Mouse (Mus musculus) lung, embryonic 14.5 days (tissue): ENCODE measurements around the gene Nkap. TPM values are rescaled to one million over a fixed set of nuclear protein-coding genes. Genes with fewer than 3 reads are reported as not detected.
A peak's percentile ranks its signal among the peaks of the same experiment; 100 is the strongest.
"Not testable (repeated sequence)": the region's sequence is repeated elsewhere in the genome, so short reads cannot be mapped to it uniquely, and the experiment has no call there.

Experiments
- ATAC-seq: fragments of 200-750 bp; cut with Nextera tagmentation; 2 replicates; pipeline ENCODE4 v1.8.0; 2017; ENCODE audit warnings: mild to moderate bottlenecking, moderate TSS enrichment, moderate library complexity; ENCODE audit not compliant: insufficient read depth
- DNase-seq: peaks from one replicate; pipeline ENCODE4 v3.0.0-alpha.2; 2015
- H3K27ac ChIP-seq: fragments of 300-500 bp; sonication (generic); 2 replicates; pipeline ENCODE4 v1.5.1; 2014; ENCODE audit warnings: low read depth, mild to moderate bottlenecking, moderate library complexity
- H3K27me3 ChIP-seq: fragments of 300-500 bp; sonication (generic); 2 replicates; pipeline ENCODE4 v1.6.1; 2014; ENCODE audit warnings: low read length, control low read depth; ENCODE audit not compliant: insufficient read depth
- H3K36me3 ChIP-seq: fragments of 300-500 bp; sonication (generic); 2 replicates; pipeline ENCODE4 v1.6.1; 2014; ENCODE audit warnings: control low read depth; ENCODE audit not compliant: insufficient read depth
- H3K4me1 ChIP-seq: fragments of 300-500 bp; sonication (generic); 2 replicates; pipeline ENCODE4 v1.6.1; 2014; ENCODE audit warnings: antibody characterized with exemption, control low read depth; ENCODE audit not compliant: insufficient read depth
- H3K4me2 ChIP-seq: fragments of 300-500 bp; sonication (generic); 2 replicates; pipeline ENCODE4 v1.6.1; 2014; ENCODE audit warnings: mild to moderate bottlenecking
- H3K4me3 ChIP-seq: fragments of 300-500 bp; sonication (generic); 2 replicates; pipeline ENCODE4 v1.5.1; 2014; ENCODE audit warnings: low read depth, low read length
- H3K9ac ChIP-seq: fragments of 300-500 bp; sonication (generic); 2 replicates; pipeline ENCODE4 v1.6.1; 2014
- H3K9me3 ChIP-seq: fragments of 300-500 bp; sonication (generic); 2 replicates; pipeline ENCODE4 v1.6.1; 2016; ENCODE audit warnings: low read depth, low read length, control low read depth
- CTCF ChIP-seq: IDR thresholded peaks from 2 replicates; pipeline ENCODE4 v1.5.1; 2016; ENCODE audit warnings: antibody characterized with exemption, low read depth
- WGBS: fragments of 180-500 bp; shearing (Covaris S2); extraction: QIAGEN DNeasy Blood & Tissue Kit; methylation state at CpG from one replicate; pipeline ENCODE4 v1.1.7; 2014; 5-methylcytosine and 5-hydroxymethylcytosine counted together
- polyA plus RNA-seq: library from polyadenylated mRNA; unstranded; fragments of >200 nt; fragmentation: Nextera tagmentation; extraction: Ambion mirVana; gene quantifications from 2 replicates; pipeline ENCODE4 v1.2.1, GENCODE M21; 2014

The Nkap gene
- polyA plus RNA-seq, 1 experiment from 2014 or later, result 15.9 TPM

GRCm38 (mm10) chrX:37117085-37117484 lies 9.5 kb upstream of the Nkap start:
- Histone ChIP-seq H3K27ac (no peak overlapping the region), H3K9me3 (no peaks in the 10 kb centered on the region), H3K4me3 (no peak overlapping the region), H3K9ac (no peak overlapping the region), H3K4me2 (no peak overlapping the region), H3K36me3 (no peaks in the 10 kb centered on the region), H3K4me1 (no peaks in the 10 kb centered on the region), H3K27me3 (no peaks in the 10 kb centered on the region)
- DNase-seq, result no peak
- WGBS, result no CpG with 5 or more reads among the region's 5 CpGs
- no peak for TF ChIP-seq CTCF
- no peak for ATAC-seq

GRCm38 (mm10) chrX:37119585-37119984 lies 7.0 kb upstream of the Nkap start:
- 52% methylated on average over 3 of the region's 3 CpGs for WGBS
- no peak for DNase-seq
- no peak overlapping the region for H3K27ac ChIP-seq
- no peaks in the 10 kb centered on the region for H3K4me1 ChIP-seq
- H3K9me3 ChIP-seq, result no peaks in the 10 kb centered on the region
- TF ChIP-seq CTCF, result no peak
- H3K4me3 ChIP-seq, result no peak overlapping the region
- H3K4me2 ChIP-seq, result no peak overlapping the region
- H3K9ac ChIP-seq, result no peak overlapping the region
- H3K27me3 ChIP-seq, result no peaks in the 10 kb centered on the region
- no peak for ATAC-seq
- H3K36me3 ChIP-seq, result no peaks in the 10 kb centered on the region

DNA sequence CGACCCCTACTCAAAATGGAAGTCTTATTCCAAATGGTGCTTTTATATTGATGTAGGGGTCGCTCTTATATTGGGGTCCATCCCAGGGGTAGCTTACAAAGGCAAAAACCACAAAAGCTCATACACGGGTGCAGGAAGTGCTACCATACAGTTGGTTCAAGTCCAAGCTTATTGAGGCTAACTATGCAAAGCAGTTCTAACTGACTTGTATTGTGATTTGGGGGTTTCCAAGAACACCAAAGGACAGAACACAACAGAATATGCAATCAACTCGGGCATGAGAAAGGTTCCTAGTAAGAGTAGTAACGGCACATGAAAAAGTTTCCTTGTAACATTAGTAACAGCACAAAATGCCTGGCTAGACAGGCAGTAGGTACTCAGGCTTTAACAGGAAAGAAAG lies 6.4 kb upstream of the Nkap start:
- Histone ChIP-seq H3K27me3 (no peaks in the 10 kb centered on the region), H3K9me3 (no peaks in the 10 kb centered on the region), H3K4me1 (no peaks in the 10 kb centered on the region), H3K9ac (no peak overlapping the region), H3K36me3 (no peaks in the 10 kb centered on the region), H3K4me3 (no peak overlapping the region), H3K27ac (no peak overlapping the region), H3K4me2 (no peak overlapping the region)
- ATAC-seq (no peak), DNase-seq (no peak)
- 63% methylated on average over 5 of the region's 5 CpGs for WGBS
- TF ChIP-seq CTCF, result no peak

- no peaks in the 10 kb centered on the region for H3K27me3 ChIP-seq
- no peak overlapping the region for H3K4me3 ChIP-seq
- no peak for TF ChIP-seq CTCF
- H3K9ac ChIP-seq, result no peak overlapping the region
- no peaks in the 10 kb centered on the region for H3K4me1 ChIP-seq
- H3K27ac ChIP-seq, result no peak overlapping the region
- H3K36me3 ChIP-seq, result no peaks in the 10 kb centered on the region
- no peak for ATAC-seq
- WGBS, result 91% methylated on average over 7 of the region's 7 CpGs
- no peak for DNase-seq
- no peak overlapping the region for H3K4me2 ChIP-seq
- H3K9me3 ChIP-seq, result no peaks in the 10 kb centered on the region
Measured at GRCm38 (mm10) chrX:37125511-37125910, 1.1 kb upstream of the Nkap start.

DNA sequence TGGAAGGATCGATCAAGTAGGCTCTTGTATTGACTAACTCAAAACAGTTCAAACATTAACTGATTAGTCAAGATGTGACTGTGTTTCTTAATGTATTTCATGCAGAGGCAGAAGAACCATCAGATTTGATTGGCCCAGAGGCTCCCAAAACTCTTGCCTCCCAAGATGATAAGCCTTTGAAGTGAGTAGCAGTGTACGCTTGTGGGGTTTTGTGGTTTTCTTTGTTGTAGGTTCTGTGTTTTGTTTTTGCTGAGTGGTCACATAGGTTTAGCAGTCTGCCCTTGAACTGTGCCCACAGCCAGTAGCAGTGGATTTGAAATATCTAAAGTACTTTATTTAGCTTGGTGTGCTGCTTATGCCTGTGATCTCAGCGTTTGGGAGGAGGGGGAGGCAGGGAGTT lies 15.1 kb downstream of the Nkap start:
- 73% methylated on average over 3 of the region's 3 CpGs for WGBS
- no peak for TF ChIP-seq CTCF
- Histone ChIP-seq H3K27me3 (no peaks in the 10 kb centered on the region), H3K9me3 (no peaks in the 10 kb centered on the region), H3K4me3 (no peak overlapping the region), H3K36me3 (peaks cover 19% of the 10 kb centered on the region; the same call in 1 of the 2 replicates), H3K27ac (no peak overlapping the region), H3K4me2 (no peak overlapping the region), H3K4me1 (no peaks in the 10 kb centered on the region), H3K9ac (no peak overlapping the region)
- DNase-seq (no peak), ATAC-seq (no peak)

- not testable (repeated sequence) for H3K4me3 ChIP-seq, H3K27ac ChIP-seq, H3K9ac ChIP-seq, H3K36me3 ChIP-seq, H3K4me1 ChIP-seq, H3K27me3 ChIP-seq, H3K4me2 ChIP-seq, ATAC-seq, H3K9me3 ChIP-seq, DNase-seq
- 88% methylated on average over 1 of the region's 4 CpGs for WGBS
Measured at GRCm38 (mm10) chrX:37144498-37144897, 17.9 kb downstream of the Nkap start.

DNA sequence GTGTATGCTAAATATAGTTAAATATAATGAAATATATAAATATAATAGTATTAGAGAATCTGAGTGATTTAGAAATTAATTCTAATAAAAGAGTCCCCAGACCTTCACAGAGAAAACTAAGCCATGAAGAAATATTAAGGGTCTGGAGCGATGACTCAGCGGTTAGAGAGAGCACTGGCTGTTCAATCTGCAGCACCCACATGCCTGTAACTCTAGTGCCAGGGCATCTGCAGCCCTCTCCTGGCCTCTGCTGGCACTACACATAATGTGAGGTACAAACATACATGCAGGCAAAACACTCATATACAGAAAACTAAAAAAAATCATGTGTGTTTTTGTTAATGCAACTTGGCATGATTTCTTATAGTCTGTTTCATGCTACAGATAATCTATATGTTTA lies 18.4 kb downstream of the Nkap start:
- Histone ChIP-seq H3K36me3 (0 out of 2 replicates have a peak, but pooled peaks cover 7% of the 10 kb centered on the region), H3K27ac (no peak overlapping the region), H3K9ac (no peak overlapping the region), H3K4me2 (no peak overlapping the region), H3K4me3 (no peak overlapping the region), H3K27me3 (no peaks in the 10 kb centered on the region), H3K9me3 (no peaks in the 10 kb centered on the region), H3K4me1 (no peaks in the 10 kb centered on the region)
- ATAC-seq (no peak), DNase-seq (peak; percentile 37)
- peak; percentile 36 for TF ChIP-seq CTCF
- 96% methylated on average over 2 of the region's 2 CpGs for WGBS

DNA sequence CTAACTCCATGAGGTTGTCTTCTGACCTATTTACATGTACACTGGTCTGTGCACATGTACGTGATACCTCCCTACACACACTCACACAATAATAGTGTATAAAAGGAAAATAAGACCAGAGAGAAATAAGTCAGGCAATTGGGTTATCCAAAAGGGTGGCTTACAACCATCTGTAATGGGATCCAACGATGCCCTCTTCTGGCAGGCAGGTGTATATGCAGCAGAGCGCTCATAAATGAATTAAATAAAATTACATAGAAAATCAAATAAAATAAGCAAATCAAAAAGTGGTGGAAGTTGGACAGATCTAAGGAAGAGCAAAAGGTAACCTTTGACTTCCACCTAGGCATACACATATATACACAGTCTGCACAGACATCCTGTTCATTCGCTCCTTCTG lies 31.2 kb downstream of the Nkap start:
- Histone ChIP-seq H3K27me3 (no peaks in the 10 kb centered on the region), H3K27ac (no peak overlapping the region), H3K9me3 (no peaks in the 10 kb centered on the region), H3K36me3 (no peaks in the 10 kb centered on the region), H3K4me3 (no peak overlapping the region), H3K4me2 (no peak overlapping the region), H3K9ac (no peak overlapping the region), H3K4me1 (no peaks in the 10 kb centered on the region)
- WGBS, result 56% methylated on average over 4 of the region's 4 CpGs
- no peak for ATAC-seq
- peak; percentile 36; the same call in 1 of the 2 replicates for TF ChIP-seq CTCF
- peak; percentile 24 for DNase-seq
